Mouse (Mus musculus) spleen, postnatal 10 days (tissue): ENCODE results near the gene Elane.

Source experiments
- DNase-seq, 2 experiments: peaks; one replicate each; pipeline ENCODE4 v3.0.0; 2021 to 2022; ENCODE audit warnings: low spot score in 2 of 2

Gene Elane

DNA sequence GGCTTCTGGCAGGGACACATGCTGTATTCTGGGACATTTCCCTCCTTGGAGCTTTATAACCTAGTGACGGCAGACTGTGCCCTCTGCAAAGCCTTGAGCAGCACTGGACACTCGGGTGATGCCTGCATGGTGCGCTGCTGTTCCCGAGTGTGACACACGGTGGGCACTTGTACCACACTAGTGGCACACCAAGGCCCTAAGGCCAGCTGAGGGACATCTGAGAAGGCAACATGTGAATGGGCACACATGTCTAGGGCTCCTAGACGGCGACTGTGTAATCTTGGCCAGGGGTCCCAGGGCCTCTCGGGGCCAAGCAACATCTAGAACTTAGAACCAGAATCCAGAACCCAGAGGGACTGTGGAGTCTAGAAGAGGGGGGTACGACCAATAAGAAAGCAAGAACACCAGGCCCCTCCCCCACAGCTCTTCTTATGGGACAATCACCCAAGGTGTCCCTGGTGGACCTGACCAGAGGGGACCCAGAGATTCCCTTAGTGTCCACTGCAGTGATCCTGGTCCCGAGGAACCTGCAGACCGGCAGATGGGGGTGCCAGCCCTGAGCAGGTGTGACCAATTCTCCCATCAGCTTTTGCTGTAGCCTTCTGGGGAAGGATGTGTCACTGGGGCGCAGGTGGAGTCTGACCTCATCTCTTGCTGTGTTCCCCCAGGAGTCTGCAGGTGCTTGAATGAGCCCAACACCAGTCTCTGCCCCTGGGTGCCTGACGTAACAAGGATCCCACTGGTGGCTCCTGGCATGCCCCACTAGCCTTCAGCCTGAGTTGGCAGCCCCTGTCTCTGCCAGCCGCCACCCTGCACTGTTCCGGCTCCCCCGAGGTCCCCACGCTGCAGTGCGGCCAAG, 44.1 kb downstream of the Elane start:
- no peak for DNase-seq

DNA sequence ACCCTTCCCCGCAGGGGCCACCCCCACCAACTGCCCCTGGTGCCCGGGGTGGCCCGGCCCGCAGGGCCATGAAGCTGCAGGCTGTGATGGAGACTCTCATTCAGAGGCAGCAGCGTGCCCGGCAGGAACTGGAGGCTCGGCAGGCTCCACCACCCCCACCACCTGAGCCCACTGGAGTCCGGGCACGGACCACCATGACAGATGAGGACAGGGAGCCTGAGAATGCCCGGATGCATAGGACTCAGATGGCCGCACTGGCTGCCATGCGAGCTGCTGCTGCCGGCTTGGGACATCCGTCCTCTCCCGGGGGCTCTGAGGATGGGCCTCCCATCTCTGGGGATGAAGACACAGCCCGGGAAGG, 44.8 kb downstream of the Elane start:
- DNase-seq: no peak

DNA sequence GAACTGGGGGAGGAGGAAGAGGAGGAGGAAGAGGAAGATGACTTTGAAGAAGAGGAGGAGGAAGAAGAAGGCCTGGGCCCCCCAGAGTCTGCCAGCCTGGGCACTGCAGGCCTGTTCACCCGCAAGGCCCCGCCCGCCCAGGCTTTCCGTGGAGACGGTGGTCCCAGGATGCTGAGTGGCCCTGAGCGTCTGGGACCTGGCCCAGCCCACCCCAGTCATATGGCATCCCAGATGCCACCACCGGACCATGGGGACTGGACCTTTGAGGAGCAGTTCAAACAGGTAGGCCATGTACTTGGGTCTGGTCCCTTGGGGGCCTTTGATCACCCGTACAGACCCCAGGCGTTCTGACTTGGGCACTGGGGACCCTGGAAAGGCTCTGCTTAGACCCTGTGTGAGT, 45.8 kb downstream of the Elane start:
- DNase-seq: no peak

DNA sequence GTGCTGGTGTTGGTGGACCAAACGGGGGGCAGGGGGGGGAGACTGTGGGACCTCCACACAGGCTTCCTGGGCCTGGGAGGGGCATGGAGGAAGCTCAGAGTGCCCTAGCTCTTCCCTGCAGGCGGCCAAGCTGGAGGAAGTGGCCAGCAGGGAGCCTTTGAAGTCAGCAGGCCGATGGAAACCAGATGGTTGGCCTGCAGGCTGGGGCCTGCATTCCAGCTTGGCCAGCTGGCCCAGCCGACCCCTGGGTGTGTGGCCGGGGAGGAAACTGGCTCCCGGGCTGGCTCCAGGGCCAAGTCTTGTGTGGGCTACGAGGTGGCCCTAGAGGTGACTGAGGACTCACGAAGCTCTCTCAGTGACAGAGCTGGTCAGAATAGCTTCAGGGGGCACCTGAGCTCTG, 46.7 kb downstream of the Elane start:
- DNase-seq: no peak

DNA sequence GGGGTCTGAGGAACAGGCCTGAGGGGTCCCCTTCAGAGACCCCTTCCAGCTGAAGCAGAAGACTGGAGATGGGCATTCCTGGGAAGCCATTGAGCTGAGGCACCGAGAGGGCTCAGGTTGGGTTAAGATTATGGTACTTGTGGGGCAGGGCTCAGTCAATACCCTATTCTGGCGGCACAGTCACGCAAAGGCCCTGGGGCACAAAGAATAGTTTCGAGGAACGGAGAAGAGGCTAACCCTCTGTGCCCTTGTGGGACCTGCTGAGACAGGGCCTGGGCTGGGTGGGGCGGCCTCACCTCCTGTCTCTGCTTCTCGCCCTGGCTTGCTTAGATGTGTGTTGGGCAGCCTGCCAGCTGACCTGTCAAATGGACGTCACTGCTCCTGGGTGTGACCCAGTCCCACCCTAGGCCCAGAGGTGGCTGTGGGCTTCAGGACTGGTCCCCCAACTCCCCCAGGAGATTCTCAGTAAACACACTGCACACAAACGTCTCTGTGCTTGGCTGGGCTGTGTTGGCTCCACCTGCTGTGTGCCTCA, 47.2 kb downstream of the Elane start:
- peak in 1 of 2 experiments; percentile 52 for DNase-seq

DNA sequence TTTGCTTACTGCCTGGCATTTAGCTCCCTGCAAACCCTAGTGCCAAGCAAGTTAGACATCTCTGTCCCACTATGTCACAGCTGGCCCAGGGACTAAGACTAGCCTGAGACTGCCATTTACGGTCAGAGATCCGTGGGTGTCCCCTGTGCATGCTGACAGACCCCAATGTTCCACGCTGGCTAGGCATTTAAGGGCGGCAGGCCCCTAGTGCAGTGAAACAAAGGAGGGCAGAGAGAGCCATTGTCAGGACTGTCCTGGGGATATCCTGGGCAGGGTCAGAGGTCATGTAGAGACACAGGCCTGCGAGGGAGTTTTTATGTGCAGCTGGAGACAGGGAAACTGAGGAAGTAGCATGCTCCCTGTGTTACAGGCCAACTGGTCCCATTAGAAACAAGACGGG, 47.8 kb downstream of the Elane start:
- DNase-seq: no peak

DNA sequence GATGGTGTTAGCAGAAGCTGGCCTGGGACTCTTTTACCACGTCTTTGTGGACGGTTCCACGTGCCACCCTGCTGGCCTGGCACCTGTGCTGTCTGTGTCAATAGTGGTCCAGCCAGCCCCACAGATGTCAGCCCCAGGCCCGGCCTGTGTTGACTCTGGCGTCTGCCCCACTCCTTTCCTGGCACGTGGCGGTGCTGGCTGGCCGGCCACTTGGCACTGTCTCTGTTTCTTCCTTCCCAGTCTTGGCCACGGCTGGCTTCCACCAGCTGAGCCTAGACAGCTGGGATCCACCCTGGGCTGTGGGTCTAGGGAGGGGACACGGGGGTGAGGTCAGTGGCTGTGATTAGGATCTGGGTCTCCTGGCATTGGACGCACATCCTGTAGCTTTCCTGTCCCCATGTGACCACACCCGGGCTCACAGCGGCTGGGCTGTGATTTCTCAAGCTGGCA, 48.2 kb downstream of the Elane start:
- peak in 1 of 2 experiments; percentile 50 for DNase-seq

DNA sequence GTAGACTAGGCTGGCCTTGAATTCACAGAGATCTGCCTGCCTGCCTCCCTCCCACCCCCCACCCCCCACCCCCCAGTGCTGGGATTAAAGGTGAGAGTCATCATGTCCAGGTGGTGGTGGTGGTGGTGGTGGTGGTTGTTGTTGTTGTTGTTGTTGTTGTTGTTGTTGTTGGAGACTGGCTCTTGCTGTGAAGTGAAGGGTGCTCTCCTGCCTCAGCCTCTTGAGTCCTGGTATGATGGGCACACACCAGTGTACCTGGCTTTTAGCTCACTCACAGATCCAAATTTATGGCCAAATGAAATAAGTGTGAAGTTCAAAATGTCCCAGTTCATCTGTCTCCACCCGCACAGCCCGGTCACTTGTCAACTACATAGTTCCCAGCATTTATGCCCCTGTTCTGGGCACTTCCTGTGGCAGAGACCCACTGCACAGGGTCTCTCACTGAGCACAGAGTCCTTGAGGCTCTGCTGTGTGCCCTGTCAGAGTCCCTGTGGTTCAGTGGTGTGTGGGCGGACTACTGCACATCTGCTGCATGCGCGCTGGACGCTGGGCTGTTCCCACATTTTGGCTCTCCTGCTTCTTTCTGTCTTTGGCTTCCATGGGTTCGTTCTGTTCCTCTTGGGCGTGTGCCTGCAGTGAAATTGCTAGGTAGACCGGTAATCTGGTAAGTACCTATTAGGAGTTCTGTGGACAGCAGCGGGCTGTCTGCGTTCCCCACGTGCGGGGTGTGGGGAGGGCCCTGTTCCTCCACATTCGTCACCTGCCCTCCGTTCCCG, 48.9 kb downstream of the Elane start:
- DNase-seq: no peak

DNA sequence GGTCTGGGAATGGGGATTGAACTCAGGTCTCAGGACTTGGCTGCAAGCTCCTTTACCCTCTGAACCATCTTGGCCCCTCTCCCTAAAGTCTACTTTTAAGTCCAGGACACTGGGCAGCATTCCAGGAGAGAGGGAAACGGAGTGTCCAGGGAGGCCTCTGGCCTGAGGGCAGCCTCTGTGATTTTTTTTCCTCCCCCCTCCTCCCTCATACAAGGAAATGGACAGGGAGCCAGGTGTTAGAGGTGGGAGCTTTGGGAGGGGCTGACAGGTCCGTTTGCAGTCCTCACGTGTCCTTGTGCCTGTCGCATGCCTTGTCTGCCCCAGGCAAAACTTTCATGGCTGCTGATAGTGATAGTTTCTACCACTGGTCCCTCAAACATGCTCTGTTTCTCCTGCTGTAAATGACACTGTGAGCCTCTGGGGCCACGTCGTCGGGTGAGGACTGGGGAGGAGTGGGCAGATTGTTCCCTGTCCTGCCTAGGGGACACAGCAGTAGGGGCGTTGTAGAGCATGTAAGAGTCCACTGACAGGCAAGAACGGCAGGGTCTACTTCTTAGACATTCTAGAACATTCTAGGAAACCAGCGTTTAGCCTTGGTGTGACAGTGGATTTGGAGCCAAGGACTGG, 50.4 kb downstream of the Elane start:
- DNase-seq: no peak

DNA sequence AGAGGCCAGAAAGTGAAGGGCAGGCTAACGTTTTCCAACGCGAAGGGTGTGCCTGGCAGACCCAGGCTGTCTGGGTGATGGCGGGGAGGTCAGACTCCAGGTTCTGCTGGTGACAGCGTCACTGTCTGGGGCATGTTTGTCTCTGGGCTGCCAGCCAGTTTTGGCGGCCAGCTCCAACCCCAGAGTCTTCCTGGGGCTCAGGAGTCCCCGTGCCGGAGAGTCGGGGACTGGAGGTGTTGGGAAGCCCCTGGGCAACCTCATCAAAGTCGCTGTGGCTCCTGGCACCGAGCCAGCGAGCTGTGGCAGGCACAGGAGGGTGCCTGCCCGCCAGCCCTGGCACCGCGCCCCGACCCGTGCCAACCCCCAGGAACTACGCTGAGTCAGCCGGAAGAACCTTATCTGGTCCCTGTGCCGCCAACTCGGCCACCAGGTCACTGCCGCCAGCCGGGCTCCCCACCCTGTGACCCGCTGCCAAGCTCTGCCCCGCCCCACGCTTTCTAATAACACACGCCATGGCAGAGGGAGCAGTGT, 50.9 kb downstream of the Elane start:
- peak; percentile 89 to 92 for DNase-seq
